Mouse (Mus musculus) liver, adult 2 months (tissue): ENCODE measurements at regions not wholly inside any gene's neighbourhood (a gene's known extent, or its start where the extent isn't known, plus 50 kb on each side); places are given as distances from the start of the nearest gene placed in this dataset.
A peak's percentile ranks its signal among the peaks of the same experiment; 100 is the strongest.

Experiments used
- DNase-seq: peaks from one replicate; pipeline ENCODE4 v3.0.0-alpha.2; 2011; ENCODE audit warnings: low read depth, low spot score; ENCODE audit errors: extremely low read depth
- H3K27ac ChIP-seq: fragments of 200-500 bp; replicated peaks from 2 replicates; pipeline ENCODE4 v1.5.1; 2012; ENCODE audit warnings: low read depth, mild to moderate bottlenecking, control low read depth, inconsistent platforms, low read length; ENCODE audit not compliant: insufficient read depth
- H3K27me3 ChIP-seq: fragments of 200-500 bp; 2 replicates; pipeline ENCODE4 v1.6.1; 2012; ENCODE audit warnings: mild to moderate bottlenecking, moderate library complexity, low read length, inconsistent platforms; ENCODE audit not compliant: control insufficient read depth, insufficient read depth
- H3K36me3 ChIP-seq: fragments of 200-500 bp; 2 replicates; pipeline ENCODE4 v1.6.1; 2012; ENCODE audit warnings: low read length, inconsistent platforms; ENCODE audit not compliant: control insufficient read depth, insufficient read depth
- H3K4me1 ChIP-seq: fragments of 200-500 bp; 2 replicates; pipeline ENCODE4 v1.6.1; 2011; ENCODE audit warnings: low read length; ENCODE audit not compliant: control insufficient read depth, insufficient read depth
- H3K4me3 ChIP-seq: fragments of 200-500 bp; 2 replicates; pipeline ENCODE4 v1.5.1; 2011; ENCODE audit warnings: low read depth, mild to moderate bottlenecking, control low read depth, low read length, moderate library complexity; ENCODE audit not compliant: insufficient read depth
- H3K79me2 ChIP-seq: fragments of 200-500 bp; 2 replicates; pipeline ENCODE4 v1.6.1; 2012; ENCODE audit warnings: inconsistent platforms, mild to moderate bottlenecking, low read length, moderate library complexity; ENCODE audit not compliant: control insufficient read depth, insufficient read depth
- H3K9ac ChIP-seq: fragments of 200-500 bp; 2 replicates; pipeline ENCODE4 v1.6.1; 2012; ENCODE audit warnings: low read depth, mild to moderate bottlenecking, control low read depth, inconsistent platforms, low read length
- CTCF ChIP-seq: fragments of 200-500 bp; IDR thresholded peaks from 2 replicates; pipeline ENCODE4 v1.5.1; 2011; ENCODE audit warnings: low read depth, low read length, control low read depth
- POLR2A ChIP-seq: fragments of 200-500 bp; IDR thresholded peaks from 2 replicates; pipeline ENCODE4 v1.6.1; 2011; ENCODE audit warnings: low read length, control low read depth; ENCODE audit not compliant: insufficient read depth; ENCODE audit errors: extremely low read depth
- WGBS: fragments of 180-500 bp; shearing (Covaris S2); methylation state at CpG from one replicate; pipeline ENCODE4 v1.1.7; 2018; 5-methylcytosine and 5-hydroxymethylcytosine counted together

DNA sequence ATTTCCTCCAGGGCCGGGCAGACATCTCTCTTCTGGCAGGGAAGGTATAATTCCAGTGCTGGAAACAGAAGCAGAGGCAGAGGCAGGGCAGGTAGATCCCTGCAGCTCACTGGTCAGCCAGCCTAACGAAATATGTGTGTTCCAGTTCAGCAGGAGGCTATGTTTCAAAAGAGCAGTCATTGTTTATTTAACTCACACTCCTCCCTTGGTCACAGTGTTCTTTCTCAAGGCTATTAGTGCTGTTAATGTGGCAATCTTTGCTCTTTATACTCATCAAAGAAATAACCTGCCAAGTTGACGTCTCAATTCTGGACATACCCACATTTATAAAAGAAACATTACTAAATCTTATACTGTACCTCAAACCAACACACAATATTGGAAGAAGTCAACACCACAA lies 253.3 kb upstream of the Adgrl3 start:
- no peak overlapping the region for H3K27ac ChIP-seq
- H3K4me3 ChIP-seq: no peak overlapping the region
- peak; percentile 67 for DNase-seq
- no peaks in the 10 kb centered on the region for H3K36me3 ChIP-seq
- H3K79me2 ChIP-seq: no peaks in the 10 kb centered on the region
- H3K9ac ChIP-seq: no peak overlapping the region
- 43% methylated on average over 3 of the region's 3 CpGs for WGBS
- H3K4me1 ChIP-seq: no peaks in the 10 kb centered on the region
- H3K27me3 ChIP-seq: no peaks in the 10 kb centered on the region
- no peak for TF ChIP-seq CTCF
- no peak for TF ChIP-seq POLR2A

DNA sequence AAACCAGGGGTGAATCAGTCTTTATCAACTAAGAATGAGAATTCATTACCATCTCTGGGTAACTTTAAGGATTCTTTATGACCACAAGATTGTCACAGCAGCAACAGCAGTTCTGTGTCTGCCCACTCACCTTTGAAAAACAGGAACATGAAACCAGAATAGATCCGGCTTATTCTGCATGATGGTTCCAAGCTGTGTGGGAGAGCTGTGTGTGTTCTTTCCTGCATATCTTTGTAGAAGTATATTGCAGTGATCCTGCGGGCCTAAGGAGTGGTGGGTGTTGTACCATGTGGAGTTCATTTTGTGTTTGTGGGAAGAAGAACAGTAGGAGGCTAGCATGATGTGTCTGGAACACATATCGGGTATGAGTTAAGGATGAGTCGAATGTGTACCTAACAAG lies 236.0 kb upstream of the Adgrl3 start:
- Histone ChIP-seq H3K4me1 (no peaks in the 10 kb centered on the region), H3K36me3 (no peaks in the 10 kb centered on the region), H3K27ac (no peak overlapping the region), H3K79me2 (no peaks in the 10 kb centered on the region), H3K4me3 (no peak overlapping the region), H3K9ac (no peak overlapping the region), H3K27me3 (no peaks in the 10 kb centered on the region)
- DNase-seq: no peak
- TF ChIP-seq POLR2A (no peak), CTCF (no peak)
- WGBS: 89% methylated on average over 4 of the region's 4 CpGs

DNA sequence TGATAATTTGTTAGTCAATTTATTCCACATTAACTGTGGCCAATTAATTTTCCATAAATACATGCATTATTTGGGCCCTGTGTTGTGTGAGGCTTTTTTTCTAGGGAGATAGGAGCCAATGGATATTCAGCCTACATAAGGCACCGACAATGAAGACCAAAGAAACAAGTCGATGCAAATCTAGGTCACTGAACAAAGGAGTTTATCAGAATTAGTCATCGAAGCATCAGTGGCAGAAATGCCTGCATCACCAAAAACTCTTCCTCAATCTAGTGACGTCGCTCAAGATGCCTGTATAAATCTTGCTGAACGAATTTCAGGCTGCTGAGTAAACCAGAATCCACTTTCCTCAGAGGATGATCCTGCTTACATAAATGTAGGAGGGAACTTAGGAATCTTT lies 235.2 kb upstream of the Adgrl3 start:
- WGBS: 77% methylated on average over 6 of the region's 6 CpGs
- H3K27me3 ChIP-seq: no peaks in the 10 kb centered on the region
- H3K27ac ChIP-seq: no peak overlapping the region
- no peak for DNase-seq
- H3K36me3 ChIP-seq: no peaks in the 10 kb centered on the region
- no peaks in the 10 kb centered on the region for H3K79me2 ChIP-seq
- H3K9ac ChIP-seq: no peak overlapping the region
- H3K4me3 ChIP-seq: no peak overlapping the region
- TF ChIP-seq POLR2A: no peak
- H3K4me1 ChIP-seq: no peaks in the 10 kb centered on the region

DNA sequence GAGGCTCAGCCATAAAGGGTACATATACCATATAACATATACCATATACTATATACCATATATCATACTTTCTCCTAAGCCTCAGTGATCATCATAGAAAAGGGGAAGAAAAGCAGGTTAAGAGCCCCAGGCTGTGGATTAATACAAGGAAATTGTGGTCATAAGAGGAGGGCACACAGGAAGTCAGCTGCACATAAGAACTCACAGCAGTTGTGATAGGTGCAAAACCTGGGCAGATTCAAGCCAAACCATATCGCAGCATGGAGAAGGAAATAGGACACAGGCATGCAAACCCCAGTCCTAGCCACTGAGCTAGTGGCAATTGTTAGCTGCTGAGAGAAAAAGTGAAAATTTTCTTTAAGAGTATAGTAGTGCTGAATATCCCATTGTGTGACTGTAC lies 228.3 kb upstream of the Adgrl3 start:
- H3K4me1 ChIP-seq: no peaks in the 10 kb centered on the region
- TF ChIP-seq POLR2A: no peak
- no peak for TF ChIP-seq CTCF
- no peaks in the 10 kb centered on the region for H3K79me2 ChIP-seq
- no peaks in the 10 kb centered on the region for H3K27me3 ChIP-seq
- no peak overlapping the region for H3K4me3 ChIP-seq
- no peaks in the 10 kb centered on the region for H3K36me3 ChIP-seq
- H3K27ac ChIP-seq: no peak overlapping the region
- no peak overlapping the region for H3K9ac ChIP-seq
- DNase-seq: no peak
- WGBS: 85% methylated on average over 1 of the region's 1 CpGs

DNA sequence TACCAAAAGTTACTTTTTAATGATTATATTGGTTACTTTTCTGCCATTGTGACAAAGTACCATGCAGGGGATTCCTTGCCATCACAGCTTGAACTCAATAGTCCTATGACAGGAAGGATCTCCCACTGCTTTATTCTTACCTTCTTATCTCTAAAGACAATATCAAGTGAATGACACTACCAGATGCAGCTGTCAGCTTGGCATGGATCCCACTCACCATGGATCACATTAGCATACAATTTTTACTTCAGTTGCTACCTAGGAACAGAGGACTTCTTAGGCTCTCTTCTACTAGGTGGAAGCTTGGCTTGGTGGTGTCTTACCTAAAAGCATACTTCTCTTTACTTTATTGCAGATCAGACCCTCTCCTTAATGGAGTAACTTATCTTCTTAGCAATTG lies 220.2 kb upstream of the Adgrl3 start:
- Histone ChIP-seq H3K36me3 (no peaks in the 10 kb centered on the region), H3K79me2 (no peaks in the 10 kb centered on the region), H3K4me3 (no peak overlapping the region), H3K9ac (no peak overlapping the region), H3K4me1 (no peaks in the 10 kb centered on the region), H3K27me3 (no peaks in the 10 kb centered on the region), H3K27ac (no peak overlapping the region)
- TF ChIP-seq POLR2A (no peak), CTCF (no peak)
- no peak for DNase-seq

DNA sequence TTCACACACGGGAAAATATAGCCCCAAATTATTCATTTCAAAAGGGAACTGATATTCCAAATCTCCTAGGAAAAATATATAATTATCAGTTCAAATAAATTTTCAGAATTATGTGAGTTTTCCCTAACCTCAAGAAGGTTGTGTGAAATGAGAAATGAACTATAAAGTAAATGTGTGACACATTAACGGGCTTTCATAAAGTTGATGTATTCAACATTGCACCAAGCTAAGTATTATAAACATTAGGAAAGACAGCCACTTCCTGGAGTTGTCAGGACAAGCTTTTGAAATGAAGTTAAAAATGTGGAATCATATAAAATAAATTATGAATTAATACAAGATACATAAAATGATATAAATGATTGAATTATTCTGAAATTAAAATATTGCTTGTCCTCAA lies 207.0 kb upstream of the Adgrl3 start:
- no peak overlapping the region for H3K9ac ChIP-seq
- H3K27me3 ChIP-seq: no peaks in the 10 kb centered on the region
- no peak overlapping the region for H3K27ac ChIP-seq
- H3K4me3 ChIP-seq: no peak overlapping the region
- no peak for TF ChIP-seq CTCF
- WGBS: 80% methylated on average over 2 of the region's 2 CpGs
- no peak for DNase-seq
- no peaks in the 10 kb centered on the region for H3K79me2 ChIP-seq
- H3K4me1 ChIP-seq: no peaks in the 10 kb centered on the region
- H3K36me3 ChIP-seq: no peaks in the 10 kb centered on the region
